Mouse (Mus musculus): ENCODE measurements at regions not wholly inside any gene's neighbourhood (a gene's known extent, or its start where the extent isn't known, plus 50 kb on each side); places are given as distances from the start of the nearest gene placed in this dataset.
"Not testable (repeated sequence)": the region's sequence is repeated elsewhere in the genome, so short reads cannot be mapped to it uniquely, and the experiment has no call there.

DNA sequence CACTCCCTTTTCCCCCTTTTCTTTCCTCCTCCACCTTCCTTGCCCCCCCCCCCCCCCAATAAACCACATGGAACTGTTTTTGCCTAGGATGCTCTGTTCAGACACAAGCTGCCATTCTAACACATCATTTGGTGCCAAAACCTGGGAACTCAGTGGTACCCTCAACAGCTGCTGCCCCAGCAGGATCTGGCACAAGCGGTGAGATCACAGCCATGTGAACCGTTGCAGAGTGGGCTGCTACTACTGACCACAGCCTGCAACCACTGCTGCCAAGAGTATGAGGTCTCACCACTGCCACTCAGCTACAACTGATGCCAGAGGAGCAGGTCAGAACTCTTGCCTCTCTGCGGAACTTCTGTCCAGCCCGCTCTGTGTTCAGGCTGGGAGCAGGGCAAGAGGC is 206.2 kb downstream of the Pcsk1 start:
- DNase-seq (ENCODE audit: low spot score): no peak

DNA sequence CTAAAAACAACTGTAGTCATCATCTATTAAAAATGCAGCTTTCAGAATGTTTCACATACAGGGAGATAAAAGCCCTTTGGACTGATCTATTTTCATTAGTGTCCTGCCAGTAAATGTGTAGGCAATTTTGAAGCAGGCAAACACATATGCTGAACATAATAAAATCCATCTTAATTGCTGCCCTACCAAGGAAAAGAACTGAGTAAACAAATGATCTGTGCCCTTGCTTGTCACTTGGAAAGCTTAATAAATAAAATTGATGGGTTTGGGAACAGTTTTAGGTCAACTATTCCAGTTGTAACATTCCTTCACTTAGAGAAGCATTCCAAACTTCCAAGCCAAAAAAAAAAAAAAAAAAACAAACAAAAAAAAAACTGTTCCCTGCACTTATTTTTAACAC is 230.2 kb downstream of the Pcsk1 start:
- DNase-seq (ENCODE audit: low spot score): no peak

DNA sequence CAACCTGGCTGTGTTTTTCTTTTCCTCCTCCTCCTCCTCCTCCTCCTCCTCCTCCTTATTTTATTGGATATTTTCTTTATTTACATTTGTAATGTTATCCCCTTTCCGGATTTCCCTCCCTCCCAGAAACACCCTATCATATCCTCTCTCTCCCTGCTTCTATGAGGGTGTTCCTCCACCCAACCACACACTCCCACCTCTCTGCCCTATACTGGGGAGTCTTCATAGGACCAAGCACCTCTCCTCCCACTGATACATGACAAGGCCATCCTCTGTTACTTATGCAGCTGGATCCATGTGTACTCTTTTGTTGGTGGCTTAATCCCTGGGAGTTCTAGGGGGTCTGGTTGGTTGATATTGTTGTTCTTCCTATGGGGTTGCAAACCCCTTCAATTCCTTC is 230.6 kb downstream of the Pcsk1 start:
- DNase-seq (ENCODE audit: low spot score): no peak

DNA sequence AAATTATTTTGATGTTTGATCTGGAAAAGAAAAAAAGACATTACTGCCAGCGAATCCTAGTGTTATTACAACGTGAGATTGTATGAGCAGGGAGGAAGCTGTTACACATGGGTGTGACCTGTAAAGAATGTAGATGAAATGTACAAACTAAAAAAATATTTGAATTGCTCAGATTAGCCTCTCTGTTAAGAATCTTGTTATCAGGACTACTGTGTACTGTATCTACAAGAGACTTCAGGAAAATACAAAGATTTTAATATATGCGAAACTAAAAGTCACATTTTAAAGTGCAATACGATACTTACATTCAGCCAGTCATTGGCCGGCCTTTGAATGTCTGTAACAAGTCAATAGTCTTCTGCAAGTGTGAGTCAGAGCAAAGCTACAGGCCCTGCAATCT is 247.4 kb downstream of the Pcsk1 start:
- DNase-seq (ENCODE audit: low spot score): no peak

DNA sequence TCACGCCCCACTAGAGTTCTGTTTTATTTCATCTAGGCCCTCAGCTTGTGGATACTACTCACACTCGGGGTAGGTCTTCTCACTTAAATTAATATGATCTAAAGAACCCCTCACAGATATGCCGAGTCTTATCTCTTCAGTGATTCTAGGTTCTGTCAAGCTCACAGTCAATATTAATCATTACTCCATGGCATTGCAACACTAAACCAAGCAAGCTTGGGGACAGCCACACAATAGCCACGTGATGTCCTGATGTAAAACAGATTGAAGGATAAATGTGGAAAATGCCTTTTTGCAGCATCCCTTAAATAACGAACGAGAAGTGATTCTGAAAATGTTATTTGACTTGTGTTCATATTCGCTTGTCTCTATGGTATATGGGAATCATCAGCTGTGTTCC is 253.8 kb downstream of the Pcsk1 start:
- no peak for DNase-seq (ENCODE audit: low spot score)

DNA sequence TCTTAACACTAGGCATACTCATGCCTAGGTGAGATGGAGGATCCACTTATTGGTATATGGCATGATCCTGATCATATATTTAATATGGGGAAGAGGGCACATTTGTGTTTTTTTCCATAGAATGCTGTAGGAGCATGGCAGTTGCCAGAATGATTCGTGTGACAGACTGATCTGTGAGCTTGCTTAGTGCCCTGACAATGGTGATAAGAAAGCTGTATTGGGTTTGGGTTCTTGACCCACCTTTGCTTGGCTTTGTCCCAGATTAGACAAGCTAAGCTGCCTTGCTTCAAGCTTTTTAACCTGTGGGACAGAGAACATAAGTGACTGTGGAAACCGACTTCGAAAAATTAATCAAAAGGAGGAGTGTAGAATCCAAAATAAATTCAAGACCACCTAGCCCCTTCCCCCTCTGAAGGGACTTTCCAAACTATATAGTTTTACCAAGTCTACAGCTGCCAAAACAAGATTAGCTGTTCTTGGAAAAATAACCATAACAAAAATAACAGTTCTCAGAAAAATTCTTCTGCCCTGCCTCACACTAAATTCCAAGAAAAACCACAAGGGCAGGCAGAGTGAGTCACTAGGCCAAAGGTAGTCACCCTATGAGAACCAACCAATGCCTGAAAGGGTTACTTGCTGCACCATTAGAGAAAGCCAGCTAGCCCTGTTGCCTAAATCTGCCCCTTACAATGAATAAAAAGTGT is 277.2 kb downstream of the Pcsk1 start:
- DNase-seq (ENCODE audit: low spot score): no peak

DNA sequence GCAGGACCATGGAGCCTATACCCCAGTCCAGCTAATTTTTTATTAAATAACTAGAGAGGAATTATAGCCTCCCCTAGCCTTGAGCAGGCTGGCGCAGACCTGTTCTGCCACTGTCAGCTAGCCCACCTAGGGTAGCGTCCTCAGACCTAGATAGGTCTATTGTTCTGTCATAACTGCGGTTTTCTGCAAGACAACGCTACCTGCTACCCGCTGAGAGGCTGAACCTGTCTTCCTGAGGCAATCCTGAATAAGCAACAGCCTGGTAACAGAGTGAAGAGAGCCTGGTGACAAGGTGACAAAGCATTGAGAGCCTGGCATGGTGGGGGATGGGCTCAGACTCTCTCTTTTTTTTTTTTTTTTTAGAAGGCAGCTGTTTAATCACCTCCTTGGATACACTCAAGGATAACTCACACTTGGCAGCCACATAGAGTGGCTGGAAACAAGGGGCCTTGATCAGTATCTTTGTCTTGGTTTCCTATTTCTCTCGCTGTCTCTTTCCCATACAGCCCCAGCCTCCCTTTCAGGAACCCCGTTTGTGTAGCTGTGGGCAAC is 278.7 kb downstream of the Pcsk1 start:
- DNase-seq (ENCODE audit: low spot score): no peak

DNA sequence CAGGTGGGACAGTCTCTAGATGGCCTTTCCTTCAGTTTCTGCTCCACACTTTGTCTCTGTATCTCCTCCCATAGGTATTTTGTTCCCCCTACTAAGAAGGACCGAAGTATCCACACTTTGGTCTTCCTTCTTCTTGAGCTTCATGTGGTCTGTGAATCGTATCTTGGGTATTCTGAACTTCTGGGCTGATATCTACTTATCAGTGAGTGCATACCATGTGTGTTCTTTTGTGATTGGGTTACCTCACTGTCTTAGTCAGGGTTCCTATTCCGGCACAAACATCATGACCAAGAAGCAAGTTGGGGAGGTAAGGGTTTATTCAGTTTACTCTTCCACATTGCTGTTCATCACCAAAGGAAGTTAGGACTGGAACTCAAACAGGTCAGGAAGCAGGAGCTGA is 287.5 kb downstream of the Pcsk1 start:
- DNase-seq (ENCODE audit: low spot score): not testable (repeated sequence)

DNA sequence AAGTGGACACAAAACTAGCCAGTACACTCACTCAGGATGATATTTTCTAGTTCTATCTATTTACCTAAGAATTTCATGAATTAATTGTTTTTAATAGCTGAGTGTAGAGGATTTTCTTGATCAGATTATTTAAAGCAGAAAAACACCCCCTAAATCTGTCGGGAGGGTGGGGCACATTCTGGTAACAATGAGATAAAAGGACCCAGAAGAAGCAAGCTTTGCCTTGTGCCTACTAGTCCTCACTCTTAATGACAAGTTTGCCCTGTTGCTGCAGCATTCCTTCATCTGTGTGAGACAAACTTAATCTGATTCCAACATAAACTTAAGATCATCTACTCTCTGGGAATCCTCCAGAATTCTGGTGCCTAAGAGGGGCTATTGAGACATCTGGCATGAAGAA is 288.1 kb downstream of the Pcsk1 start:
- no peak for DNase-seq (ENCODE audit: low spot score)

DNA sequence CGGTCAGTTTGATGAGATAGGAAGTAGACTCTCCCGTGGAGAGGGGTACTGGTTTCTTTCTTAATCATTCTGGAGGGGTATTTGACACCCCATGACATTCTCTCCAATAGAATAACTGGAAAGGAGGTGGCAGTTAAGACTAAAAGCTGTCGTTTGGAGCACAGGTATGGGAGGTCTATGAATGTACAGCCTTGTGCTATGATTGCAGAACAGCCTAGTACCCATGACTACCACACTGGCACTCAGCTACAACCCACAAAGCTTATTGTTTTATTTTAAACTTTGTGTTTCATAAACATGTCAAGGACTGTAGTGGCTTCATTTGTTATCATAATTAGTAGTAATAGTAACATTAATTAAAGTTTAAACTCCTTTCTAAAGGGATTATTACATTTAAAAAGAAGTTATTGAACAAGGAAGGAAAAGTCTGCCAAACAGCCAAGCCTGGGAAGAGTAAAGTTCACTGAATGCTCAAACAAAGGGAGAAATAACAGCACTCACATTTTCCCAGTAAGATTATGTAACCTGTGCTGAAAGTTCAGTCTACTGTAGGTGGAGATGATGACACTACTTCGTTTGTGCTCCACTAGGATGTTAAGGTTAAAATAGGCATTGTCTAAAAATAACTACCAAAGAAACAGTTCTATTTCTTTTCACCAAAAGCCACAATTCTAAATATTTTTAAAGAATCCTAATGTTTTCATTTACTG is 295.2 kb downstream of the Pcsk1 start:
- DNase-seq (ENCODE audit: low spot score): no peak

DNA sequence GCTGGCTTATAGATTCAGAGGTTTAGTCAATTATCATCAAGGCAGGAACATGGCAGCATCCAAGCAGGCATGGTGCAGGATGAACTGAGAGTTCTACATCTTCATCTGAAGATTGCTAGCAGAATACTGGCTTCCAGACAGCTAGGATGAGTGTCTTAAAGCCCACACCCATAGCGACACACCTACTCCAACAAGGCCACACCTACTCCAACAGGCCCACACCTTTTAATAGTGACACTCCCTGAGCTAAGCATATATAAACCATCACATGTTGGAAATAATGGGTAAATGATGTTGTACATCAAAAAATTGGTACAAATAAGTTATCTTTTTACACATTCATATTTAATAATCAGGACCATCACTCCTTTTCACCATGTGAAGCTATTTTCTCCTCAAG is 299.6 kb downstream of the Pcsk1 start:
- DNase-seq (ENCODE audit: low spot score): no peak

DNA sequence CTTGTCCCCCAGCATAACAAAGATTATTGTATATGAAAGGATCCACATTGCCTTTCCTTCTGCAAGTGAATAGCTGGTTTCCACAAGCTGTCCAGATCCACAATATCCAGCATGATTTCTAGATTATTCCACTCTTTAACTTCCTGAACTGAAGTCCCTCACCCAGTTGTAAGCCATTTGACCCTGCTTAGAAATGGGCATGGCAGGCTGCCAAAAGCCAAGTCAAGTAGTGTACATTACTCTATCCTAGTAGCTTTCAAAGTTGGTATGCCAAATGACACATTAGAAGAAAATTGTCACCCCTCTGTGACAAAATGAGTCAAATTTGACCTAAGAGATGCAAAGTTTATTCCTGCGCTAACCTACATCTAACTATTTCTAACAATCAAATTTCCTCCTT is 300.6 kb downstream of the Pcsk1 start:
- no peak for DNase-seq (ENCODE audit: low spot score)

DNA sequence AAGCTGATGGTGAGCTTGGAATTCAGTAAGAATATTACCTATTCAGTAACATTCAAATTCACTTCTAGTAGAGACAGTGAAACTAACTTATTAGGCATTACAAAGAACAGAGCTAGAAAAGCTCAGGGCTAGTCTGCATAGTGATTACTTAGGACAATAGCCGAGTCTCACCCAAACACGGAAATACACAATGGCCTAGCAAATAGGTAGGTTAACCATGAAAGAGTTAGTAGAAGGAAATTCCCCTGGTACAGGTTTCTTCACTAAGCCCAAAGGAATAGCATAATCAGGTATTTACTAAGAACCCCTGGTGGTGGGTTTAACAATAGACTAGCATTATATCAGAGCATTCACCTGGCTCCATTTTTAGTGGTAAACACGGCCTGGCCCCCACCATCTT is 306.7 kb upstream of the Ell2 start:
- DNase-seq (ENCODE audit: low spot score): not testable (repeated sequence)

DNA sequence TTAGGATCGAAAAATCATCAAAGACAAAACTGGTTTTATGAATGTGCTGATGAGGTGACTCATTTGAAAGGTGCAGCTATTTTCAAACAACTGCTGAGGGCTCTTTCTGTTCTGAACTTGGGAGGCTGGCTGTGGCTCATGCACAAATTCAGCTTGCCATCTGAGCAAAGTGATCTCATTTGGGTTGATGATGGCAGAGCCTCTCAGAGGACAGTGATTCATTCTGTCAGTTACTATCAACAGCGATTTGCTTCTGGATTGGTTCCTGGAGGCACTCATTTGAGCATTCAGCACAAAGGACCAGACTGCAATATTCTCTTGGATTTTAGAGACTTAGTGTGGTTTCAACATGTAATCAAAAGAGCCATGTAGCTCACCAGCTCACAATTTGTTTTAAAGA is 285.8 kb upstream of the Ell2 start:
- DNase-seq (ENCODE audit: low spot score): no peak

DNA sequence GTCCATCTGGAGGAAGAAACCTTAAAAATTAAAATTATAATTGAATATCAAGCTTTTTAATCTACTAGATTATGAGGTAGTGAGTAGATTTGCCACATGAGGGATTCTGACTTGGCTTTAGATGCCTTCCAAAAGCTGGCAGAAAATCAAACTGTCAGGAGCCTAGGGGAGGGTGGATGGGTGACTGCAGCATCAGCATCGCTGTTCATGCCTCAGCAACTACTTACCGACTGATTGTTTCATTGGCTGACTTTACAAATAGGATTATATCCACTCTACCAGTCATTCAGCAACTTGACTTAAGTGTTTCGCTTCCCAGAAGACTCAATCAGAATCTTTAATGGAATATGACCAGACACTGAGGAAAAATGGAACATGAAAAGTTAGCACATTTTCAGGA is 279.6 kb upstream of the Ell2 start:
- no peak for DNase-seq (ENCODE audit: low spot score)

DNA sequence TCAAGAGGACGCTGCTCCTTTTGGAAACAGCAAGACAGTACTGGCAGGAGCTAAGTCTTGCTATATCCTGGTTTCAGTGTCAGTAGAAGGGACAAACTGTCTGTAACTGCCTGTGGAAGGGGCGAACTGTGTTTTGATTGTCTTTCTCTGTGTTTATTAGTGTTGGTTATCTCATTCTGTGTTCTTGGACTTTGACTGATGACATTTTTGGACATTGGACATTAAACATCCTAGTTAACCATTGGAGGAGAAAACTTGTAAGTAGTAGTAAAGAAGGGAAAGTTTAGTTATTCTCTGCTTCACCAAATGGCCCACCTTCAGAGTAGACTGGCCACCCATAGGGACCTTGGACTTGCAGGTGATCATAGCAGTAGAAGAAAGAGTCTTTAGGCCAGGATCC is 267.4 kb upstream of the Ell2 start:
- DNase-seq (ENCODE audit: low spot score): no peak

DNA sequence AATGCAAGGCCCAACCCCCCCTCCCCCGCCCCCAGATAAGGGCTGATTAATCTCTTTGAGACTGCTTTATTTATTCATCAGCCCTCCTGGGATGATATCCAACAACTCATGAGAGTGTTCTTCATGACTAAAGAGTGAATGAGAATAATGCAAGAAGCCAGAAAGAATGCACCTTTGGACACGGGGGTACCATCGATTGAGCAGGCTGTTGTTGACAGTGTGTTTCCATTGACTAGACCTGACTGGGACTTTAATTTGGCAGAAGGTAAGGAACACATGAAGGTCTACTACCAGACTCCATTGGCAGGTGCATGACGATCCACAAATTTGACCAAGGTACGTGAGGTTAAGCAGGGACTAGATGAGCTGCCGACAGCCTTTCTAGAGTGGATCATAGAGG is 266.5 kb upstream of the Ell2 start:
- DNase-seq (ENCODE audit: low spot score): no peak

DNA sequence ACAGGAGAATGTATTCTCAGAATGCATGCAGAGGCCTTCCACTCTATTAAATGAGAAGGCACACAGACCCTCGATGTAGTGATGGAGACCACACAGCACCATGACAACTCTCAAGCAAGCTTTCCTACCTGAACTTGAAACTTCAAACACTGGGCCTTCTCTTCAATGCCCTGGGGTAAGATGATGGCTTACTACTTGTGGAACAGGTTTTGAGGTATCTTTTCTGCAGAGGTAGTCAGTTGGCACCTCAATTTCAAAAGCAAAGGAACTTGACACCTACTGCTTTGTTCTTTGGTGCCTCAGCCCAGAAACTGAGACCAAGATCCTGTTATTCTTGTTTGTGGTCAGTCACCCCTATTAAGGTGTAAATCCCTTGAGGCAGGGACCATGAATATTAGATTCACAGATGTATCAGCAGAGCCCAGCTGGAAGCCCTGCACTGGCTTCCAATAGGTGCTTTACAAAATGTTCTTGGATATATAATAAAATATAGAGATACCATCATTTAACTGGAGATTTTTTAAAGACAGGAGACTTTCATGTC is 246.2 kb upstream of the Ell2 start:
- DNase-seq (ENCODE audit: low spot score): no peak

DNA sequence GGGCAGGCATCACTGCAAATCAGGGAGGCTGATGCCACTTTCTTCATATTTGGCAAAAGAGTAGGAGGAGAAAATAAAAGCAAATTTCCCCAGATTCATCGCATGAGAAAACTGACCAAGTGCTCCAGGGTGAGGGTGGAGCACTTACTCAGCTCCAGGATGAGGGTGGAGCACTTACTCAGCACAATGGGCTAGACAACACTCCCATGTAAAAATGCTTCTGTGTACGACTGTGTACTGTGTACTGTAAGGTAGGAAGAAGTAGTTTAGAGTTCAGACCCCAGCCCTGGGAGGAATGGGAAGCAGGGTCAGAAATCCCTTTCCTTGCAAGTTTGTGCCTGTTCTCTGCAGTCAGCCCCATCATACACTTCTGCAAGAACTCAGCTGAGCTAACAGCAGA is 245.3 kb upstream of the Ell2 start:
- DNase-seq (ENCODE audit: low spot score): no peak

DNA sequence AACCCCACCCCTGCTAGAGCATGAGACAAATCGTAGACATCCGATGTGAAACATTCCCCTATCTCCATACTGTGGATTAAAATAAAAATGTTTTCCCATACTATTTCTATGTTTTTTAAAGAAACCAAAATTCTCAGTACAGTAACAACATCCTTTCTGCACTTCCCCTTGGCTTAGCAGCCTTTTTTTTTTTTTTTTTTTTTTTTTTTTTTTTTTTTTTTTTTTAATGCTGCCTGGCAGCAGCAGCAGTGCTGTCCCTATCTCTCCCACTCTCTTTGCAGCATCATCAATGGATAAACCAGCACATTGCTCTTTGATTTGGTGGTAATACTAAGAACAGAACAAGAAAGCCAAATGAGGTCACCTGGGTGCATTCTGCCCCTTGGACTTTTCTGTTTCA is 239.3 kb upstream of the Ell2 start:
- no peak for DNase-seq (ENCODE audit: low spot score)

DNA sequence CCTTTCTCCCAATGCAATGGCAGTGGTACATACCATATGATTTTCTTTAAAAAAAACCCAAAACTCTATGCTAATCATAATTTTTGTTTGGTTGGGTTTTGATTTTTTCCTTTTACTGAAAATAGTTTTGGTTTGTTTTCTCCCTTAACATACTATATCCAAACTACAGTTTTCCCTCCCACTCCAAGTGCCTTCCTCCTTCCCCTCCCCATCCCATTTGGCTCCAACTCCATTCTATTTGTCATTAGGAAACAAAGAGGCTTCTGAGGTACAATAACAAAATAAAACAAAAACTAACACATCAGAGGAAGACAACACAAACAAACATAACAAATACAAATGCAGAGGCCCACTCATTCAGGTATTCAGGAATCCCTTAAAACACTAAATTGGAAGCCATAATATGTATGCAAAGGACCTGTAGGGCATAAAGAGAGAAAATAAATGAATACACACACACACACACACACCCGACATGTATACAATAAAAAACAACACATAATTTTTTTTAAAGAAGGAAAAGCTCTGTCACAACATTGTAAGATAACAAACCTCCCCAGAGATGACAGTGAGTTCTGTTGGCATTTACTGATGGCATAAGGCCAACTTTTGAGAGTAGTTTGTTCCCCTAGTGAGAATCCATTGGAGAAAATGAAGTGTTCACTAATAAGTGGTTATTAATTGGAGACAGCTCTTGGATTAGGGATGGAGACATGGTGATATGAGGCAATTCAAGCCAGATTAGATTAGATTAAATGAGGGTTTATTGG is 230.5 kb upstream of the Ell2 start:
- DNase-seq (ENCODE audit: low spot score): no peak

DNA sequence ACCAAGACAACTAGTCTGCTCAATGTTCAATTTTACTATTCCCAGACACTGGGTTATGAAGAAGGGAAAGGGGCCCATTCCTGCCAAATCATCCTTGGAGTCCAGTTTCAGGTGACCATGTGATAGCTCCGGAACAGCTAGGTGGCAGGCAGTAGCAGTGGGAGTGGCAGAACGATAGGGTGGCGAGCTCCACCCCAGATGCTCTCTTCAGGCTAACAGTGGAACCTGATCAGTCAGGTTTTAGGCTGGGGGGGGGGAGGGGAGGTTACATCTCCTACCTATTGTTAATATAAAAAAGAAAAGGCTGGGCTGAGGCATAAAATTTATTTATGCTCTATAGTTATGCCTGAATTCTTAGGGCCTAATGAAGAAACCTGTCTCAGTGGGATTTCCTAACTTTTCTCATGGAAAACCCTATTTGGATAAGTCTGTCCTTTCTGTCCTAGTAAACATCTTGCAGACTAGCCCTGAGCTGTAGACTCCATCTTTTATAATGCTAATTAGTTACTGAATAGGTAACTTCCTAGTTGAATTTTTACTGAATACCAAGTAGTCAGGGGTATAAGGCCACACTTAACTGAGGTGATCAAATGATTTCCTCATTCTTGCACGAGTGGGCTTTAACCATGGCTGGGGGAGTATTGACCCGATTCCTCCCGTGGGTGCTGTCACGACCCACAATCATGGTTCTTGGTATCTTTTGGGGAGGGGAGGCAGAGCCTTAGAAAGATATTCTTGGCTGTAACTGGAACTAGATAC is 223.2 kb upstream of the Ell2 start:
- DNase-seq (ENCODE audit: low spot score): not testable (repeated sequence)
